Mouse (Mus musculus) lung, embryonic 16.5 days (tissue): ENCODE measurements around the gene Rcan2. TPM values are rescaled to one million over a fixed set of nuclear protein-coding genes. Genes with fewer than 3 reads are reported as not detected.

Experiments used
- ATAC-seq: fragments of 200-750 bp; cut with Nextera tagmentation; 2 replicates; pipeline ENCODE4 v1.8.0; 2017; ENCODE audit warnings: low read depth, mild to moderate bottlenecking, moderate library complexity
- H3K27ac ChIP-seq: fragments of 300-500 bp; sonication (generic); 2 replicates; pipeline ENCODE4 v1.5.1; 2014; ENCODE audit warnings: mild to moderate bottlenecking, control low read depth, low read length
- H3K27me3 ChIP-seq: fragments of 300-500 bp; sonication (generic); 2 replicates; pipeline ENCODE4 v1.6.1; 2014; ENCODE audit warnings: low read depth, low read length, mixed read lengths; ENCODE audit not compliant: control insufficient read depth, insufficient read depth
- H3K36me3 ChIP-seq: fragments of 300-500 bp; sonication (generic); 2 replicates; pipeline ENCODE4 v1.6.1; 2014; ENCODE audit warnings: low read length; ENCODE audit not compliant: control insufficient read depth, insufficient read depth
- H3K4me1 ChIP-seq: fragments of 300-500 bp; sonication (generic); replicated peaks from 2 replicates; pipeline ENCODE4 v1.6.1; 2014; ENCODE audit warnings: low read length, mixed read lengths; ENCODE audit not compliant: control insufficient read depth, insufficient read depth
- H3K4me2 ChIP-seq: fragments of 300-500 bp; sonication (generic); 2 replicates; pipeline ENCODE4 v1.6.1; 2014; ENCODE audit warnings: low read depth, low read length, control low read depth
- H3K4me3 ChIP-seq: fragments of 300-500 bp; sonication (generic); 2 replicates; pipeline ENCODE4 v1.5.1; 2014; ENCODE audit warnings: mild to moderate bottlenecking, low read length, control low read depth
- H3K9ac ChIP-seq: fragments of 300-500 bp; sonication (generic); 2 replicates; pipeline ENCODE4 v1.6.1; 2014; ENCODE audit warnings: low read length, control low read depth
- H3K9me3 ChIP-seq: fragments of 300-500 bp; sonication (generic); 2 replicates; pipeline ENCODE4 v1.6.1; 2016; ENCODE audit warnings: low read length; ENCODE audit not compliant: control insufficient read depth
- WGBS: fragments of 180-500 bp; shearing (Covaris S2); extraction: QIAGEN DNeasy Blood & Tissue Kit; methylation state at CpG from one replicate; pipeline ENCODE4 v1.1.7; 2014; 5-methylcytosine and 5-hydroxymethylcytosine counted together
- polyA plus RNA-seq: library from polyadenylated mRNA; unstranded; fragments of >200 nt; fragmentation: Nextera tagmentation; extraction: Ambion mirVana; gene quantifications from 2 replicates; pipeline ENCODE4 v1.2.1, GENCODE M21; 2015

The Rcan2 gene
- polyA plus RNA-seq, 1 experiment from 2014 or later: 5.3 TPM

DNA sequence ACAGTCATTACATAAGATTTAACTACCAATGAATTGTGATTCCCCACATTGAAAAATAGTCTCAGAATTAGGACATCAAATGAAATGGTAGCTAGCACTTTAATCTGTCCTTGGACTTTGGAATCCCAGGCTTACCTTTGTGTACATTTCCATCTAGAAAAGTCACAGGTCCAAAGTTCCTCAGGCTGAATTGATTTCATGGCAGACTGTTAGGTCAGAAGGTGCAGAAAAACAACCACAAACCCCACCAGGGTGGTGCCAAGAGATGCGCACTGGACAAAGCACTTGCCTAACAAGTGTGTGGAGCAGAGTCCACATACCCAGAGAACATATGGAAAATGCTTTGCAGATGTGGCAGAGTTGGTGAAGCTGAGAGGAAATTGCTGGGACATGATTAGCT, 256.0 kb downstream of the Rcan2 start:
- no peak overlapping the region for H3K4me3 ChIP-seq
- no peak overlapping the region for H3K9ac ChIP-seq
- H3K27ac ChIP-seq: no peak overlapping the region
- H3K4me2 ChIP-seq: no peak overlapping the region
- 88% methylated on average over 1 of the region's 1 CpGs for WGBS
- H3K9me3 ChIP-seq: no peaks in the 10 kb centered on the region
- H3K36me3 ChIP-seq: no peaks in the 10 kb centered on the region
- ATAC-seq: no peak
- H3K27me3 ChIP-seq: no peaks in the 10 kb centered on the region
- no peaks in the 10 kb centered on the region for H3K4me1 ChIP-seq

DNA sequence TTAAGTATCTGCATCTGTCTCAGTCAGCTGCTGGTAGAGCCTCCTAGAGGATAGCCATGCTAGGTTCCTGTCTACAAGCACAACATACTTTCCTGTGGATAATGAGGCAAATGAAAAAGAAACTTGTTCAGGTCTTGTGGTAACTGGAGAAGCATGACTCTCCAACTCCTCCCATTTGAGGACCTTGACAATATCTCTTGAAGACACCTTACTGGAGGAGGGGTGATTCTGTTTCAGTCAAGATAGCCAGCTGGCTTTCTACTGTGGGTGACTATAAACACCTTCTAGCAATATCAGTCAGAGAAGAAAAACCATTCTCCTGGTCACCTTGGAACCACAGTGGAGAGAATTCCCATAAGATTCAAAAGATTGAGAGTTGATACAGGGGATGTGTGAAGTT, 257.0 kb downstream of the Rcan2 start:
- Histone ChIP-seq H3K4me2 (no peak overlapping the region), H3K27me3 (no peaks in the 10 kb centered on the region), H3K27ac (no peak overlapping the region), H3K9me3 (no peaks in the 10 kb centered on the region), H3K4me1 (no peaks in the 10 kb centered on the region), H3K9ac (no peak overlapping the region), H3K4me3 (no peak overlapping the region), H3K36me3 (no peaks in the 10 kb centered on the region)
- no peak for ATAC-seq

DNA sequence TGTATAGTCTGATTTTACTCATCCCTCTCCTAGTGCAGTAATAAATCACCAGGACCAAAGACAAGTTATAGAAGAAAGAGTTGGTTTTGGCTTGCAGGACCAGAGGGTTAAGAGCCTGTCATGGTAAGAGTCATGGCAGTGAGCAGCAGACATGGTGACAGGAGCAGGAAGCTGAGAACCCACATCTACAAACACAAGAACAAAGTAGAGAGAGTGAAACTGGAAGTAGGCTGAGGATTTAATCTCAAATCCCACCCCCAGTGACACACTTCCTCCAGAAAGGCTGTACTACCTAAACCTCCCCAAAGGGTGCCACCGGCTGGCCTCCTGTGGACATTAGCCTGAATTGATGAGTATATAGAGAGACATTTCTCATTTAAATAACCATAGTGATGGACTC, 259.6 kb downstream of the Rcan2 start:
- H3K4me1 ChIP-seq: no peaks in the 10 kb centered on the region
- no peak overlapping the region for H3K27ac ChIP-seq
- H3K27me3 ChIP-seq: no peaks in the 10 kb centered on the region
- no peaks in the 10 kb centered on the region for H3K9me3 ChIP-seq
- no peak for ATAC-seq
- WGBS: 93% methylated on average over 1 of the region's 1 CpGs
- no peaks in the 10 kb centered on the region for H3K36me3 ChIP-seq
- H3K4me2 ChIP-seq: no peak overlapping the region
- no peak overlapping the region for H3K9ac ChIP-seq
- H3K4me3 ChIP-seq: no peak overlapping the region

DNA sequence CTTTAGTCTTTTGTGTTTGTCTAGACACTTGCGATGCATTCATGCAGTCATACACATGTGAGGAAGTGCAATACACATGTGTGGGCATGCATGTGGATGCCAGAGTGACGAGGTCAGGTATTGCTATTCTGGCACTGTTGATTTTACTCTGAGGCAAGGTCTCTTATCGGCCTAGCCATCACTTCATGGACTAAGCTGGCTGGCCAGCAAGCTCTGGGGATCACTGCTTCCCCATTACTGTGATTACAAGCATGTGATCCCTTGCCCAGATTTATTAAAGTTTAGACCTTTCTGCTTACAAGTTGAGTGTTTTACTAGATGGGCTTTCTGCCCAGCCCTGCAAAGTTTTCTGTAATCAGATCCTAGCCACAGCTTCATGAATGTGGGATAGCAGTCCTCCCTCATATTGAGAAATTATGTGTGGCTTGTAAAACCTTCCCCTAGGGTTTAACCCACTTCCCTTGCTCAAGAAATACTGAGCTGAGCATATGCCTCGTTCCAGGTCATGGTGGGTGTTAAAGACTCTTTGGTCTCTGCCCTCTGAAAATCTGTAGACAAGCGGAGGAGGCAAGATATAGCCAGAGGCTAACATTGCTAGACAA, 260.2 kb downstream of the Rcan2 start:
- Histone ChIP-seq H3K9me3 (no peaks in the 10 kb centered on the region), H3K36me3 (no peaks in the 10 kb centered on the region), H3K27me3 (no peaks in the 10 kb centered on the region), H3K4me2 (no peak overlapping the region), H3K4me3 (no peak overlapping the region), H3K27ac (no peak overlapping the region), H3K4me1 (no peaks in the 10 kb centered on the region), H3K9ac (no peak overlapping the region)
- 72% methylated on average over 5 of the region's 5 CpGs for WGBS
- ATAC-seq: no peak

DNA sequence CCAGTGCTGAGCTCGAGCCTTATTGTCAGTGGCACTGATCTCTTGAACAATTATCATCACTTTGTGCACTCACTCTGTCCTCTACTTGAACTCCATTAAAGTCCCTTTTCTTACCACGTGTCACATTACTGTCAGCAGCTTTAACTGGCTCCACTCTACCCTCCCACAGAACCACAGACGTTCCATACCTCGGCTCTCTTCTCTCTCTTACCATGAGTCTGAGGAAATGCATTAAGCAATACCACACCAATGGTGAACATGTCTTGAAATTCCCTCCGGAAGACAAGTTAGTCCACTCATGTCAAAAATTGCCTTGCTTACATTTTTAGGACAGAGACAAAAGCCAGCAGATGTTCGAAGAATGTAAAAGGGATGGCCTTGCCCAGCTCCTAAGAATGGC, 267.7 kb downstream of the Rcan2 start:
- no peak for ATAC-seq
- Histone ChIP-seq H3K27me3 (no peaks in the 10 kb centered on the region), H3K27ac (no peak overlapping the region), H3K9ac (no peak overlapping the region), H3K4me2 (no peak overlapping the region), H3K4me1 (no peaks in the 10 kb centered on the region), H3K9me3 (no peaks in the 10 kb centered on the region), H3K36me3 (no peaks in the 10 kb centered on the region), H3K4me3 (no peak overlapping the region)
- WGBS: 70% methylated on average over 6 of the region's 6 CpGs

DNA sequence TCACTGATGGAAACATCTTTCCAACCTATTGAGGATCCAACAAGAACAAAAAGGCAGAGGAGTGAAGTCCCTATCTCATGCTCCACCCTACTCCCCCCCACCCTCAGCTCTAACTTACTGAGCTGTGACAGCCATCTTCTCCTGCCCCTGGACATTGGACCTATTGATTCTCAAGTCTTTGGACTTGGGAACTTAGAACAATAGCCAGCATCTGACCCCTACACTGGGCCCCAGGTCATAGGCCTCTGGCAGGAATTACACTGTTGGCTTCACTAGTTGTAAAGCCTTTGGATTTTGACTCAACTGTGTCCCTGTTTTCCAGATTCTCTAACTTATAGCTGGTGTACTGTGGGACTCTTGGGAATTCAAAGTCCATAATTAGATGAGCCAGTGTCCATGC, 270.5 kb downstream of the Rcan2 start:
- Histone ChIP-seq H3K4me2 (no peak overlapping the region), H3K27me3 (no peaks in the 10 kb centered on the region), H3K27ac (no peak overlapping the region), H3K9ac (no peak overlapping the region), H3K4me1 (no peaks in the 10 kb centered on the region), H3K4me3 (no peak overlapping the region), H3K36me3 (no peaks in the 10 kb centered on the region), H3K9me3 (no peaks in the 10 kb centered on the region)
- ATAC-seq: no peak

DNA sequence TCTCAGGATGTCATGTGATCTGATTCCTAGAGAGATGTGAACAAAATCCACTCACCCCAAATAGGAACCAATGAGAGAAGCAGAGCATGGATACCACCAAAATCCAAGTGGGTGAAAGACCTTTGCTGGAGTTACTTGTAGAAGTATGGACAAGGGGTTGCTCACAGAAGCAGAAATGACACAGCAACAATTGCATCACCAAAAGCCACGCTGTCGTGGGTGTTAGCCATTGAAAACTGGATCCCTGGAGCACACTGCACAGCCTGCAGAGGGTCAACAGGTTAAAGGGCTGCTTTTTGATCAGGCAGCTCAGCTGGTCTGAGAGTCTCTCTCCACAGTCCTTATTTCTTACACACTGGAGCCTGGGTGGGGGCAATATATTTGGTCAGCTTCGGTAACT, 274.4 kb downstream of the Rcan2 start:
- Histone ChIP-seq H3K27ac (no peak overlapping the region), H3K36me3 (no peaks in the 10 kb centered on the region), H3K27me3 (no peaks in the 10 kb centered on the region), H3K4me1 (no peaks in the 10 kb centered on the region), H3K9ac (no peak overlapping the region), H3K4me2 (no peak overlapping the region), H3K9me3 (no peaks in the 10 kb centered on the region), H3K4me3 (no peak overlapping the region)
- no peak for ATAC-seq
- WGBS: 71% methylated on average over 3 of the region's 3 CpGs

DNA sequence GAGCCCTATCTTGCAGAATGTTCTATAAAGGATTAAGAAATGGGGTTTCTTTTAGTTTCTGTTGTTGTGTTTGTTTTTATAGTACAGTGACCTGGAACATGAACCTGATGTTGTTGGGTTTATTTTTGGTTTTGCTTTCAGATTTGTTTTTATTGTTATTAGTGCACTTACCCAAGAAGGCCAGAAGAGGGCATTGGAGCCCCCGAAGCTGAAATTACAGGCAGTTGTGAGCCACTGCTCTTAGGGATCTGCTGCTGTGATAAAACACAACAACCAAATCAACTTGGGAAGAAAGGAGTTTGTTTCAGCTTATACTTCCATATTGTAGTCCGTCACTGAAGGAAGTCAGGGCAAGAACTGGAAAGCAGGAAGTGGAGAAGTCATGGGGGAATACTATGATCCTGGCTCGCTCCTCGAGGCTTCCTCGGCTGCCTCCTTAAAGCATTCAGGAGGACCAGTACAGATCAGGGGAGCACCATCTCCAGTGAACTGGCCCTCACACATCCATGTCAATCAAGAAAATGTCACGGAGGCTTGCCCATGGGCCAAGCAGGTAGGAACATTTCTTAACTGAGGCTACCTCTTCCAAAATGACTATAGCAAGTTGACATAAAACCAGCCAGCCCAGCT, 275.0 kb downstream of the Rcan2 start:
- Histone ChIP-seq H3K27me3 (no peaks in the 10 kb centered on the region), H3K9ac (no peak overlapping the region), H3K4me2 (no peak overlapping the region), H3K4me3 (no peak overlapping the region), H3K9me3 (no peaks in the 10 kb centered on the region), H3K36me3 (no peaks in the 10 kb centered on the region), H3K27ac (no peak overlapping the region), H3K4me1 (no peaks in the 10 kb centered on the region)
- WGBS: 45% methylated on average over 6 of the region's 6 CpGs
- ATAC-seq: no peak

DNA sequence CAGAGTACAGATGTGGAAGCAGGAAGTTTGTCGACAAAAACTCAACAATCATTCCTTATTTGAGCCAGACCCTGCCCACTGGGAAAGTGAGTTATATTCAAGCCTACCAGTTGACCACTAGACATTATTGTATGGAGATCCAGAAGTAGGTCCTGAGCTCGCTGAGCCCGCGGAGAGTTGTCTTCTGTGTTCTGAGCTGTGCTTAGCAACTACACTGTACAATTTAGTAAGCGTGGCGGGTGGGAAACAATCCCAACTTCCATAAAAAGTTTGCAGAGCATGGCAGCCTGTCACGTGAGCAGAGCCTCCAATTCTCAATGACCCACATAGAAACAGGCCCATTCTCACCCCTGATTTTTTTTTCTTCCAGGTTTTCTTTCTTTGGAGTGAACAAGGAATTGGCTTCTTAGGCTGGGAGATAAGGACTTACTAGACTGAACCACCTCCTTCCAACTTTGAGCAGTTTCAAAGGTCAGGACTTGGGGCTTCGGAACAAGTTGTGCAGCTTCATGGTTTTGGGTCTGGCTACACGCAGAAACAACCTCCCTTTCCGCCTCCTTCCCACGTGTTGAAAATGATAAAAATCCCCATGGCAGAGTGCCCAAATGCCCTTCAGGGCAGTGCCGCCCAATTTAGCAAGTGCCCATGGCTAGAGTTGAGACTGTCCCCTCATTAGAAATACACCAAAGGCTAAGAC, 276.1 kb downstream of the Rcan2 start:
- H3K36me3 ChIP-seq: no peaks in the 10 kb centered on the region
- H3K9me3 ChIP-seq: no peaks in the 10 kb centered on the region
- H3K27ac ChIP-seq: no peak overlapping the region
- no peak overlapping the region for H3K4me2 ChIP-seq
- no peaks in the 10 kb centered on the region for H3K4me1 ChIP-seq
- no peak overlapping the region for H3K9ac ChIP-seq
- no peak for ATAC-seq
- no peak overlapping the region for H3K4me3 ChIP-seq
- 68% methylated on average over 12 of the region's 12 CpGs for WGBS
- no peaks in the 10 kb centered on the region for H3K27me3 ChIP-seq
